Comparison of ENCODE assay signal across 8 mouse cellular contexts in the genomic region with DNA sequence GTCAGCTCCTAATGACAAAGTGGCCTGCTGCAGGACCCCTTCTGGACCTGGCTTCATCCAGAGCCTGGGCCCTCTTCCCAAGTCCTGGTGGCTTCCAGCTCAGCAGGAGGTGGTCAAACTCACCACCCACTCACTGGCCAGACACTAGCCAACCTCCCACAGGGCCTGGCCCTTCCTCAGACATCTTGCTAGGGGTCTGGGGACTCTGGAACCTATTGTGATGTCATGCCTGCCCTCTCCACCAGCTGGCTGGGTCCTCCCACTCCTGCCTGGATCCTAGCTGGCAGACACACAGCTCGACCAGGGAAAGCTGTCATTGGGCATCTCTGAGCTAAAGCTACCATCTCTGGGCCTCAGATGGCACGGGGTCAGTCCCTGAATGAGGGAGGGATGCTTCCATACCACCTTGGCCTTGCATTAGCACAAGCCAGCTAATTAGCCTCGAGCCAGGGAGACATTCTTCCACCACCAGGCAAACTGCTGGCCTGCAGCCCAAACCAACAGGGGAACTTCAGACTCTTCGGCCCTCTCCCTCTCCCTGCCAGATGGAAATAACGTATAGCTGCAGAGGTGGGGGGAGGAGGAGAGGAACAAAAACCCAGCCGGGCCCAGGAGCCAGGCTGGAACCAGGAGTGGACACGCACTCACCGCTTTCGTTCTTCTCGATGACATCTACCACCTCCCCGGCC.
DNase-seq lines count a peak whose midpoint lies in the region; ATAC-seq and TF ChIP-seq lines count a peak whose summit lies in the region.

No protein-coding gene starts in this region.

- peak overlapping the region; percentile 51 for H3ac ChIP-seq in myocyte (ENCODE audit: control insufficient read depth, insufficient read length)

- H3K36me3 ChIP-seq in liver, adult 2 months (ENCODE audit: control insufficient read depth, insufficient read depth, low read length): no peaks in the 10 kb centered on the region
- H3K36me3 ChIP-seq in heart, embryonic 12.5 days: peaks cover 31% of the 10 kb centered on the region
- peaks cover 6% of the 10 kb centered on the region for H3K36me3 ChIP-seq in myocyte (ENCODE audit: control insufficient read depth, insufficient read depth)

- intact Hi-C loops in gastrocnemius, postnatal 36 days (cut with DNase I): no loop called here

- peak; percentile 46; the same call in 1 of the 2 replicates for ATAC-seq in heart, embryonic 12.5 days (ENCODE audit: insufficient number of reproducible peaks, low FRiP score)
- ATAC-seq in CD4-positive, CD25-positive, alpha-beta regulatory T cell, adult 4 months: no peak

- WGBS in liver, adult 2 months: 35% methylated on average over 11 of the region's 11 CpGs
- WGBS in heart, embryonic 12.5 days: 9% methylated on average over 11 of the region's 11 CpGs

- no peaks in the 10 kb centered on the region for H3K9me3 ChIP-seq in heart, embryonic 12.5 days (replicated peaks)

- no peak overlapping the region for H3K27ac ChIP-seq in liver, adult 2 months (replicated peaks; ENCODE audit: insufficient read depth, low read depth, low read length)
- H3K27ac ChIP-seq in heart, embryonic 12.5 days (ENCODE audit: poor library complexity, severe bottlenecking): peak overlapping the region; percentile 98

- peak overlapping the region; percentile 46 for H3K9ac ChIP-seq in liver, adult 2 months (ENCODE audit: low read depth, low read length)
- peak overlapping the region; percentile 82 for H3K9ac ChIP-seq in heart, embryonic 12.5 days

- H3K4me3 ChIP-seq in liver, adult 2 months (ENCODE audit: insufficient read depth, low read depth, low read length): peak overlapping the region; percentile 14; the same call in 1 of the 2 replicates
- H3K4me3 ChIP-seq in heart, embryonic 12.5 days: peak overlapping the region; percentile 55
- peak overlapping the region; percentile 58 for H3K4me3 ChIP-seq in myocyte

- no peaks in the 10 kb centered on the region for H3K79me2 ChIP-seq in liver, adult 2 months (ENCODE audit: control insufficient read depth, insufficient read depth, low read length)
- peaks cover 58% of the 10 kb centered on the region for H3K79me2 ChIP-seq in myocyte (ENCODE audit: control insufficient read depth, insufficient read depth)

- H3K27me3 ChIP-seq in liver, adult 2 months (ENCODE audit: control insufficient read depth, insufficient read depth, low read length): no peaks in the 10 kb centered on the region
- H3K27me3 ChIP-seq in heart, embryonic 12.5 days (replicated peaks): no peaks in the 10 kb centered on the region
- H3K27me3 ChIP-seq in myocyte (ENCODE audit: control insufficient read depth, insufficient read depth, insufficient read length): no peaks in the 10 kb centered on the region

- peak; percentile 54 for DNase-seq in liver, adult 2 months (ENCODE audit: extremely low read depth, low read depth, low spot score)
- no peak for DNase-seq in liver
- DNase-seq in cerebellum, adult 11-12 months: peak; percentile 61
- DNase-seq in kidney, postnatal 10 days: peak; percentile 73
- no peak for DNase-seq in gastrocnemius, postnatal 36 days

- no peak for TF ChIP-seq CTCF in liver, adult 2 months (IDR thresholded peaks at IDR 0.05; ENCODE audit: low read depth, low read length)

- no peak for TF ChIP-seq POLR2A in liver, adult 2 months (IDR thresholded peaks at IDR 0.05; ENCODE audit: extremely low read depth, insufficient read depth, low read length)
- no peak for TF ChIP-seq POLR2A in myocyte (IDR thresholded peaks at IDR 0.05; ENCODE audit: insufficient read length, low read depth)

- H3K4me2 ChIP-seq in heart, embryonic 12.5 days: peak overlapping the region; percentile 81
- H3K4me2 ChIP-seq in myocyte (ENCODE audit: low read depth): peak overlapping the region; percentile 93

- H3K4me1 ChIP-seq in liver, adult 2 months (ENCODE audit: control insufficient read depth, insufficient read depth, low read length): peaks cover 60% of the 10 kb centered on the region
- H3K4me1 ChIP-seq in heart, embryonic 12.5 days (replicated peaks): peaks cover 84% of the 10 kb centered on the region

TF ChIP-seq in myocyte, 11 proteins besides CTCF, POLR2A, EP300 and RAD21:
- TF ChIP-seq TCF3 (IDR thresholded peaks at IDR 0.05; ENCODE audit: insufficient read length, low read depth) (no peak), USF1 (IDR thresholded peaks at IDR 0.05; ENCODE audit: low read depth) (no peak), MYOD1 (IDR thresholded peaks at IDR 0.05; ENCODE audit: control insufficient read depth in 1 of 3, insufficient read length in 2 of 3, low read depth in 2 of 3) (no peak), POLR2AphosphoS2 (IDR thresholded peaks at IDR 0.05; ENCODE audit: insufficient read length, low read depth) (no peak), SRF (IDR thresholded peaks at IDR 0.05; ENCODE audit: control insufficient read depth, insufficient read length, low read depth) (no peak), REST (IDR thresholded peaks at IDR 0.05; ENCODE audit: insufficient read depth, insufficient read length) (no peak), TCF12 (IDR thresholded peaks at IDR 0.05; ENCODE audit: insufficient read depth, poor library complexity, severe bottlenecking) (no peak), MYOG (IDR thresholded peaks at IDR 0.05; ENCODE audit: control insufficient read depth in 1 of 3, insufficient read depth in 1 of 3, insufficient read length in 2 of 3, low read depth in 2 of 3) (no peak), E2F4 (IDR thresholded peaks at IDR 0.05; ENCODE audit: insufficient read depth) (no peak), MAX (IDR thresholded peaks at IDR 0.05; ENCODE audit: low read depth) (no peak)

Comparison
In these comparisons a context has a peak if more than half of its experiments do, and no peak if none do; other contexts are left out.
1. DNase-seq: peak in liver, adult 2 months (single experiment), cerebellum, adult 11-12 months (single experiment) and kidney, postnatal 10 days (single experiment); none in liver (single experiment) and gastrocnemius, postnatal 36 days (0 of 2).
2. Peak in every context shown above with its lines, with median percentiles within 50 percentile points of each other: H3K4me3 ChIP-seq.